Mouse (Mus musculus): ENCODE measurements around the gene Mef2a.
"Not testable (repeated sequence)": the region's sequence is repeated elsewhere in the genome, so short reads cannot be mapped to it uniquely, and the experiment has no call there.

- not testable (repeated sequence) for TF ChIP-seq POLR2A, CTCF (IDR thresholded peaks at IDR 0.05; ENCODE audit: insufficient read depth, low read depth, low read length)
Observed at GRCm38 (mm10) chr7:67270447-67270846, 102.2 kb downstream of the Mef2a start.
